ENCODE assay signal across 10 mouse cellular contexts in the genomic region with DNA sequence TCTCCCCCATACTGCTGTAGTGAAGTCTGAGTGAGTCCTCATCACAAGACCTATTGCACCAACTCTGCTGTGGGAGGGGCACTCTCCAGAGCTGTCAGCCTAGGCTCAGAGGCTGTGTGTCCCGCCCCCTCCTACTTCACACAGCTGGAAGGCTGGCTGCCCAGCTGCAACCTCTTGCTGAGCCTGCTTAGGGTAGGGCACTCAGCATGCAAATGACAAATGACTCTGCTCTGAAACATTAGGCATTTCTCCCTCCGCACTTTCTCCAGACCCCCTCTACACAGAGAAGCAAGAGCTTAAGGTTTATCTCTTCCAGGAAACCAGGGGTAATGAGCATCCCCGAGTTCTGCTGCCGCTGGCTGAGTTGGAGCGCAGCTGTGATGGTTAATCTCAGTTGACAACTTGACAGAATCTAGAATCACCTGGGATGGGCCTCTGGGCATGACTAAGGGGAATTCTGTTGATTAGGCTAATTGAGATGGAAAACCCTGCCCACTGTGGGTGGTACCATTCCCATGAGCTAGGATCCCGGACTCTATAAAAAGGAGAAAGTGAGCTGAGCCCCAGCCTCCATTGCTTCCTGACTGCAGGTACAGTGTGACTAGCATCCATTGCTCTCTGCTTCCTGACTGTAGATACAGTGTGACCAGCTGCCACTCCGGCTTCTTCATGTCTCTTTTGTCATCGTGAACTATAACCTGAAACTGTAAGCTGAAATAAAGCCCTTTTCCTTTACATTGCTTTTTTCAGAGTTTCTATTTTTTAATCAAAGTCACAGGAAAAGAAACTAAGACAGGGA.
DNase-seq lines count a peak whose midpoint lies in the region; ATAC-seq and TF ChIP-seq lines count a peak whose summit lies in the region.
"Had no signal": no experiment of that assay in that cellular context is flagged by ENCODE, and none has a peak within 500 bp of the region (broad histone marks: within the 10 kb centered on the region; RNA-seq: fewer than 3 reads in every experiment).

No protein-coding gene starts in this region.

- H3K27ac ChIP-seq in heart, adult 2 months = no peak overlapping the region
- H3K27ac ChIP-seq in heart, embryonic 10.5 days = no peak overlapping the region
- no peak overlapping the region for H3K27ac ChIP-seq in embryonic facial prominence, embryonic 10.5 days (replicated peaks)
- H3K27ac ChIP-seq in lung, postnatal 0 days (ENCODE audit: low read length) = no peak overlapping the region
- H3K27ac ChIP-seq: hindbrain, embryonic 15.5 days had no signal

- no peaks in the 10 kb centered on the region for H3K4me1 ChIP-seq in heart, adult 2 months (ENCODE audit: control insufficient read depth, insufficient read depth, low read length)
- peaks cover 16% of the 10 kb centered on the region for H3K4me1 ChIP-seq in heart, embryonic 10.5 days
- H3K4me1 ChIP-seq in embryonic facial prominence, embryonic 10.5 days = peaks cover 43% of the 10 kb centered on the region
- H3K4me1 ChIP-seq in lung, postnatal 0 days (ENCODE audit: insufficient read depth, low read depth, low read length) = no peaks in the 10 kb centered on the region

- peak; percentile 69 to 78 for DNase-seq in heart, adult 2 months
- no peak for DNase-seq in heart, embryonic 10.5 days (ENCODE audit: low spot score)
- DNase-seq in B cell, adult 2 months = peak; percentile 41 to 47
- peak; percentile 61 for DNase-seq in embryonic facial prominence, embryonic 10.5 days (ENCODE audit: low spot score)
- peak; percentile 43 to 48 for DNase-seq in heart, postnatal 36 days
- peak; percentile 92 for DNase-seq in lung, postnatal 0 days (ENCODE audit: low spot score)
- DNase-seq in thymus, postnatal 14 days = peak; percentile 61
- no peak for DNase-seq in right cerebral cortex, adult 2 months (ENCODE audit: low spot score in 2 of 2)

- WGBS in heart, adult 2 months = 43% methylated on average over 8 of the region's 8 CpGs
- 22% methylated on average over 8 of the region's 8 CpGs for WGBS in heart, embryonic 10.5 days
- 35% methylated on average over 8 of the region's 8 CpGs for WGBS in embryonic facial prominence, embryonic 10.5 days
- 40% methylated on average over 8 of the region's 8 CpGs for WGBS in lung, postnatal 0 days

- H3K4me2 ChIP-seq in lung, postnatal 0 days (replicated peaks; ENCODE audit: low read depth, low read length) = no peak overlapping the region
- H3K4me2 ChIP-seq: hindbrain, embryonic 15.5 days had no signal

- peak; percentile 85 for ATAC-seq in lung, postnatal 0 days

- no peak for TF ChIP-seq EP300 in heart, adult 2 months (IDR thresholded peaks at IDR 0.05; ENCODE audit: insufficient read depth, low read depth, low read length)
- TF ChIP-seq EP300 in lung, postnatal 0 days (IDR thresholded peaks at IDR 0.05) = no peak

- H3K27me3 ChIP-seq in heart, adult 2 months (ENCODE audit: control insufficient read depth, insufficient read depth, low read length) = no peaks in the 10 kb centered on the region; the same call in 1 of the 2 replicates
- H3K27me3 ChIP-seq in heart, embryonic 10.5 days (ENCODE audit: insufficient read depth, poor library complexity, severe bottlenecking) = peaks cover 68% of the 10 kb centered on the region
- peaks cover 56% of the 10 kb centered on the region for H3K27me3 ChIP-seq in embryonic facial prominence, embryonic 10.5 days (replicated peaks; ENCODE audit: low read depth, poor library complexity, severe bottlenecking)
- H3K27me3 ChIP-seq in lung, postnatal 0 days (replicated peaks; ENCODE audit: insufficient read depth, low read length) = peaks cover 33% of the 10 kb centered on the region

- intact Hi-C loops in heart, adult 2 months (cut with DNase I) = no loop called here
- intact Hi-C loops in heart, postnatal 36 days (cut with DNase I) = no loop called here

- H3K36me3 ChIP-seq in heart, adult 2 months (ENCODE audit: control insufficient read depth, insufficient read depth, low read length) = no peaks in the 10 kb centered on the region
- H3K36me3 ChIP-seq in heart, embryonic 10.5 days = no peaks in the 10 kb centered on the region
- H3K36me3 ChIP-seq in embryonic facial prominence, embryonic 10.5 days (replicated peaks) = no peaks in the 10 kb centered on the region
- no peaks in the 10 kb centered on the region for H3K36me3 ChIP-seq in lung, postnatal 0 days (ENCODE audit: insufficient read depth, low read length)
- H3K36me3 ChIP-seq: G1E; hindbrain, embryonic 15.5 days had no signal

- no peaks in the 10 kb centered on the region for H3K79me2 ChIP-seq in heart, adult 2 months (replicated peaks; ENCODE audit: control insufficient read depth, insufficient read depth, low read length)

- no peak for TF ChIP-seq POLR2A in heart, adult 2 months (IDR thresholded peaks at IDR 0.05; ENCODE audit: insufficient read depth, low read depth, low read length)

- no peak overlapping the region for H3K4me3 ChIP-seq in heart, adult 2 months
- no peak overlapping the region for H3K4me3 ChIP-seq in heart, embryonic 10.5 days
- no peak overlapping the region for H3K4me3 ChIP-seq in embryonic facial prominence, embryonic 10.5 days
- H3K4me3 ChIP-seq in lung, postnatal 0 days (ENCODE audit: low read depth, low read length) = no peak overlapping the region
- H3K4me3 ChIP-seq: hindbrain, embryonic 15.5 days had no signal

- no peak overlapping the region for H3K9ac ChIP-seq in heart, adult 2 months (ENCODE audit: low read depth, low read length)
- no peak overlapping the region for H3K9ac ChIP-seq in lung, postnatal 0 days (replicated peaks; ENCODE audit: low read depth)
- H3K9ac ChIP-seq: hindbrain, embryonic 15.5 days had no signal

- TF ChIP-seq CTCF in heart, adult 2 months (IDR thresholded peaks at IDR 0.05) = no peak
- TF ChIP-seq CTCF in lung, postnatal 0 days (IDR thresholded peaks at IDR 0.05) = no peak

- H3K9me3 ChIP-seq in heart, embryonic 10.5 days = no peaks in the 10 kb centered on the region
- no peaks in the 10 kb centered on the region for H3K9me3 ChIP-seq in embryonic facial prominence, embryonic 10.5 days
- H3K9me3 ChIP-seq in lung, postnatal 0 days (ENCODE audit: low read length) = no peaks in the 10 kb centered on the region
- H3K9me3 ChIP-seq: G1E; hindbrain, embryonic 15.5 days had no signal

Comparison
In these comparisons a context has a peak if more than half of its experiments do, and no peak if none do; other contexts are left out.
1. DNase-seq: peak in heart, adult 2 months (2 of 2), B cell, adult 2 months (2 of 2), embryonic facial prominence, embryonic 10.5 days (single experiment), heart, postnatal 36 days (2 of 2), lung, postnatal 0 days (single experiment) and thymus, postnatal 14 days (single experiment); none in heart, embryonic 10.5 days (single experiment) and right cerebral cortex, adult 2 months (0 of 2).